Mouse (Mus musculus) MEL (cell line): ENCODE data around the gene Cd164l2. TPM values are rescaled to one million over a fixed set of nuclear protein-coding genes. Genes with fewer than 3 reads are reported as not detected.

Experiments used
- DNase-seq: peaks from one replicate; pipeline ENCODE4 v3.0.0; 2011; ENCODE audit warnings: low read depth, low spot score
- H3K27ac ChIP-seq: 2 replicates; pipeline ENCODE4 v1.5.1; 2012; ENCODE audit warnings: low read depth, mild to moderate bottlenecking, control low read depth, low read length, moderate library complexity; ENCODE audit not compliant: control insufficient read depth
- H3K27me3 ChIP-seq, 2 experiments: fragments of 150-350 bp in 1 of 2; sonication (generic) in 1 of 2; 2 replicates each; pipeline ENCODE4 v1.6.1; 2012; ENCODE audit warnings: low read length in 2 of 2, mild to moderate bottlenecking in 2 of 2, improper control_type of control experiment in 1 of 2, moderate library complexity in 1 of 2; ENCODE audit not compliant: insufficient read depth in 2 of 2, control insufficient read depth in 1 of 2
- H3K36me3 ChIP-seq, 2 experiments: 2 replicates each; pipeline ENCODE4 v1.6.1; 2012 to 2014; ENCODE audit warnings: low read length in 2 of 2, improper control_type of control experiment in 1 of 2, inconsistent platforms in 1 of 2, mild to moderate bottlenecking in 1 of 2; ENCODE audit not compliant: insufficient read depth in 2 of 2, control insufficient read depth in 1 of 2
- H3K4me1 ChIP-seq, 2 experiments: fragments of 150-350 bp in 1 of 2; sonication (generic) in 1 of 2; 2 replicates each; pipeline ENCODE4 v1.6.1; 2012; ENCODE audit warnings: low read length in 2 of 2, improper control_type of control experiment in 1 of 2, mild to moderate bottlenecking in 1 of 2; ENCODE audit not compliant: insufficient read depth in 2 of 2, control insufficient read depth in 1 of 2
- H3K4me3 ChIP-seq, 2 experiments: fragments of 150-350 bp in 1 of 2; sonication (generic) in 1 of 2; 2 replicates each; pipeline ENCODE4 v1.5.1; 2012; ENCODE audit warnings: low read depth in 2 of 2, low read length in 2 of 2, mild to moderate bottlenecking in 2 of 2, moderate library complexity in 2 of 2, control low read depth in 1 of 2, improper control_type of control experiment in 1 of 2; ENCODE audit not compliant: control insufficient read depth in 1 of 2, insufficient read depth in 1 of 2
- H3K79me2 ChIP-seq: 2 replicates; pipeline ENCODE4 v1.6.1; 2012; ENCODE audit warnings: mild to moderate bottlenecking, low read length, moderate library complexity; ENCODE audit not compliant: control insufficient read depth, poor library complexity, insufficient read depth
- H3K9ac ChIP-seq: 2 replicates; pipeline ENCODE4 v1.6.1; 2012; ENCODE audit warnings: low read depth, mild to moderate bottlenecking, control low read depth, low read length, moderate library complexity; ENCODE audit not compliant: control insufficient read depth, poor library complexity, severe bottlenecking
- H3K9me3 ChIP-seq: fragments of 150-350 bp; sonication (generic); replicated peaks from 2 replicates; pipeline ENCODE4 v1.6.1; 2012; ENCODE audit warnings: mild to moderate bottlenecking, low read length, improper control_type of control experiment, moderate library complexity; ENCODE audit not compliant: insufficient read depth
- CHD1 ChIP-seq: IDR thresholded peaks from 2 replicates; pipeline ENCODE4 v1.6.1; 2012; ENCODE audit warnings: low read depth, mild to moderate bottlenecking, inconsistent platforms, low read length, improper control_type of control experiment
- CHD2 ChIP-seq: IDR thresholded peaks from 2 replicates; pipeline ENCODE4 v1.6.1; 2011; ENCODE audit warnings: low read length, improper control_type of control experiment
- CTCF ChIP-seq, 3 experiments: IDR thresholded peaks in 2 of 3; conservative IDR thresholded peaks in 1 of 3; 2 replicates each; pipeline ENCODE4 v1.5.1; 2011 to 2012; ENCODE audit warnings: low read length in 3 of 3, low read depth in 2 of 3, mild to moderate bottlenecking in 2 of 3, improper control_type of control experiment in 1 of 3, inconsistent platforms in 1 of 3, mixed read lengths in 1 of 3, moderate library complexity in 1 of 3; ENCODE audit not compliant: control insufficient read depth in 1 of 3, insufficient read depth in 1 of 3, poor library complexity in 1 of 3, severe bottlenecking in 1 of 3
- EP300 ChIP-seq, 2 experiments: IDR thresholded peaks; 2 replicates each; pipeline ENCODE4 v1.6.1; 2011; ENCODE audit warnings: improper control_type of control experiment in 2 of 2, low read length in 2 of 2, low read depth in 1 of 2, mild to moderate bottlenecking in 1 of 2
- ETS1 ChIP-seq: IDR thresholded peaks from 2 replicates; pipeline ENCODE4 v1.6.1; 2012; ENCODE audit warnings: low read depth, mild to moderate bottlenecking, inconsistent platforms, low read length, improper control_type of control experiment, moderate library complexity
- GABPA ChIP-seq: IDR thresholded peaks from 2 replicates; pipeline ENCODE4 v1.6.1; 2012; ENCODE audit warnings: low read depth, mild to moderate bottlenecking, inconsistent platforms, low read length, improper control_type of control experiment, moderate library complexity
- GATA1 ChIP-seq: IDR thresholded peaks from 2 replicates; pipeline ENCODE4 v1.6.1; 2011; ENCODE audit warnings: low read depth, low read length, improper control_type of control experiment
- JUND ChIP-seq: IDR thresholded peaks from 2 replicates; pipeline ENCODE4 v1.6.1; 2011; ENCODE audit warnings: low read depth, mild to moderate bottlenecking, improper control_type of control experiment, low read length
- KAT2A ChIP-seq: conservative IDR thresholded peaks from 2 replicates; pipeline ENCODE4 v1.6.1; 2012; ENCODE audit warnings: low read depth, low read length, improper control_type of control experiment, inconsistent platforms
- MAFK ChIP-seq: IDR thresholded peaks from 2 replicates; pipeline ENCODE4 v1.6.1; 2011; ENCODE audit warnings: low read depth, mild to moderate bottlenecking, low read length, improper control_type of control experiment, borderline replicate concordance
- MAX ChIP-seq: IDR thresholded peaks from 2 replicates; pipeline ENCODE4 v1.6.1; 2011; ENCODE audit warnings: low read length, improper control_type of control experiment
- MEF2A ChIP-seq: IDR thresholded peaks from 2 replicates; pipeline ENCODE4 v1.6.1; 2014; ENCODE audit warnings: low read depth, mild to moderate bottlenecking, inconsistent platforms, low read length, improper control_type of control experiment; ENCODE audit not compliant: poor library complexity, insufficient replicate concordance, severe bottlenecking; ENCODE audit errors: extremely low read depth
- MXI1 ChIP-seq: IDR thresholded peaks from 2 replicates; pipeline ENCODE4 v1.6.1; 2011; ENCODE audit warnings: mild to moderate bottlenecking, low read depth, low read length, improper control_type of control experiment
- MYB ChIP-seq: IDR thresholded peaks from 2 replicates; pipeline ENCODE4 v1.6.1; 2011; ENCODE audit warnings: mild to moderate bottlenecking, low read depth, low read length, improper control_type of control experiment
- MYC ChIP-seq: IDR thresholded peaks from 2 replicates; pipeline ENCODE4 v1.6.1; 2011; ENCODE audit warnings: low read depth, mild to moderate bottlenecking, low read length, improper control_type of control experiment, moderate library complexity
- NRF1 ChIP-seq: IDR thresholded peaks from 2 replicates; pipeline ENCODE4 v1.6.1; 2014; ENCODE audit warnings: low read depth, mild to moderate bottlenecking, inconsistent platforms, low read length, improper control_type of control experiment, moderate library complexity; ENCODE audit not compliant: poor library complexity, insufficient read depth, severe bottlenecking
- POLR2A ChIP-seq, 2 experiments: IDR thresholded peaks; 2 replicates each; pipeline ENCODE4 v1.6.1; 2011 to 2012; ENCODE audit warnings: low read length in 2 of 2, mild to moderate bottlenecking in 2 of 2, control low read depth in 1 of 2, improper control_type of control experiment in 1 of 2, low read depth in 1 of 2, moderate library complexity in 1 of 2; ENCODE audit not compliant: control insufficient read depth in 1 of 2, insufficient read depth in 1 of 2, poor library complexity in 1 of 2
- RCOR1 ChIP-seq: IDR thresholded peaks from 2 replicates; pipeline ENCODE4 v1.6.1; 2012; ENCODE audit warnings: low read depth, mild to moderate bottlenecking, inconsistent platforms, low read length, improper control_type of control experiment
- SIN3A ChIP-seq: IDR thresholded peaks from 2 replicates; pipeline ENCODE4 v1.6.1; 2012; ENCODE audit warnings: low read length, improper control_type of control experiment, inconsistent platforms
- SMC3 ChIP-seq: IDR thresholded peaks from 2 replicates; pipeline ENCODE4 v1.6.1; 2011; ENCODE audit warnings: low read depth, low read length, improper control_type of control experiment
- TCF12 ChIP-seq: IDR thresholded peaks from 2 replicates; pipeline ENCODE4 v1.6.1; 2014; ENCODE audit warnings: low read depth, mild to moderate bottlenecking, inconsistent platforms, low read length, improper control_type of control experiment, moderate library complexity
- UBTF ChIP-seq: IDR thresholded peaks from 2 replicates; pipeline ENCODE4 v1.6.1; 2012; ENCODE audit warnings: low read depth, mild to moderate bottlenecking, inconsistent platforms, low read length, improper control_type of control experiment, moderate library complexity, borderline replicate concordance; ENCODE audit not compliant: insufficient read depth
- USF1 ChIP-seq: IDR thresholded peaks from 2 replicates; pipeline ENCODE4 v1.6.1; 2014; ENCODE audit warnings: low read depth, mild to moderate bottlenecking, inconsistent platforms, low read length, improper control_type of control experiment, moderate library complexity
- ZC3H11A ChIP-seq: IDR thresholded peaks from 2 replicates; pipeline ENCODE4 v1.6.1; 2012; ENCODE audit warnings: low read depth, mild to moderate bottlenecking, inconsistent platforms, low read length, improper control_type of control experiment
- ZNF384 ChIP-seq: IDR thresholded peaks from 2 replicates; pipeline ENCODE4 v1.6.1; 2012; ENCODE audit warnings: low read depth, mild to moderate bottlenecking, inconsistent platforms, low read length, improper control_type of control experiment
- polyA plus RNA-seq, 2 experiments: library from polyadenylated mRNA; stranded (reverse) in 1 of 2; unstranded in 1 of 2; fragments of >175 nt in 1 of 2; fragments of >200 nt in 1 of 2; gene quantifications; 2 replicates each; pipeline versions ENCODE4 v1.2.1 to v1.2.4; 2012; ENCODE audit warnings: low replicate concordance in 2 of 2, low read depth in 1 of 2; ENCODE audit not compliant: insufficient read length in 2 of 2, insufficient read depth in 1 of 2, missing spikeins in 1 of 2
- total RNA-seq: library from RNA; depleted of rRNA; stranded (reverse); fragments of 300-350 nt; gene quantifications from 2 replicates; pipeline ENCODE4 v1.2.3, GENCODE M21; 2012

Gene Cd164l2
- total and polyA plus RNA-seq, 3 experiments = not detected

DNA sequence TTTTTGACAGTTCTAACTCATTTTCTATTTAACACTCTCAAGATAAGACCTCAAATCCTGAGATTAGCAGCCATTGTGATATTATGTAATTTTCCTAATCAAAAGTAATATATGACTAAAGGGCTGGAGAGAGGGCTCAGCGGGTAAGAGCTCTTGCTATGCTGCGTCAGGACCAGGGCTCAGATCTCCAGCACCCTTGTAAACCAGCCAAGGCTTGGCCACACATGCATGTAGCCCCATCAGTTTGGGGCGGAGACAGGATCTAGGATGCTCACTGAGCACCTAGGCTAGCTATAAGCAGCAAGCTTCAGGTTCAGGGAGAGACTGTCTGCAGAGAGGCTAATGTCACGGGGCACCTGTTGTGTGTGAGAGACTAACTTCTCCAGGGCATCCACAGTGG is 39.5 kb upstream of the Cd164l2 start:
- Histone ChIP-seq H3K27me3 (no peaks in the 10 kb centered on the region), H3K4me3 (no peak overlapping the region), H3K36me3 (peaks cover 0 to 16% of the 10 kb centered on the region in 2 experiments; a peak in 2 of 4 replicates), H3K9me3 (no peaks in the 10 kb centered on the region), H3K79me2 (peaks cover 22% of the 10 kb centered on the region), H3K9ac (no peak overlapping the region), H3K4me1 (peaks cover 6 to 13% of the 10 kb centered on the region in 2 experiments), H3K27ac (no peak overlapping the region)
- DNase-seq = no peak
- TF ChIP-seq CTCF (IDR thresholded peaks at IDR 0.05 in 2 of 3, conservative IDR thresholded peaks at IDR 0.05 in 1 of 3; ENCODE audit: control insufficient read depth in 1 of 3, insufficient read depth in 1 of 3, low read depth in 2 of 3, low read length in 3 of 3, poor library complexity in 1 of 3, severe bottlenecking in 1 of 3) = no peak
- no peak for TF ChIP-seq POLR2A (IDR thresholded peaks at IDR 0.05; ENCODE audit: control insufficient read depth in 1 of 2, insufficient read depth in 1 of 2, low read depth in 1 of 2, low read length in 2 of 2, poor library complexity in 1 of 2)
- TF ChIP-seq NRF1 = no peak
- TF ChIP-seq GABPA = no peak
- no peak for TF ChIP-seq EP300 (IDR thresholded peaks at IDR 0.05; ENCODE audit: low read depth in 1 of 2, low read length in 2 of 2)
- TF ChIP-seq MYB = no peak
- no peak for TF ChIP-seq UBTF

DNA sequence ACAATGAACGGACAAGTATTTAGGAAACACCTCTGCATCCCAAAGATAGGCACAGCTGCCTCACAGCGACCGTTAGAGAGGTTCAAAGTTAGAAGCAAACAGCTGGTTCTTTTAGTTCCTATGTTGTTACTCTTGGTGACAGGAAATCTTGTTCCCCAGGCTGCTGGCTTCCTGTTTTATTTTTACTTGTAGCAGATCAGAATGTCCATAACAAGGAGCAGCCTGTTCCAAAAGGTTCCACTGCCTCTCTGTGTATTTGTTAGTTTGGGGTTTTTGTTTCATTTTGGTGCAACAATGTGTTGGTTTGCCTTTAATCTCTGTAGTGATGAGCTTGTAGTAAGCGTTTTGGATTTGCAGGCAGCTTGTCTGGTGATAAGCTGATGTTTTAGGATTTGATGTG is 37.6 kb upstream of the Cd164l2 start:
- Histone ChIP-seq H3K27me3 (no peaks in the 10 kb centered on the region), H3K9ac (no peak overlapping the region), H3K79me2 (peaks cover 20% of the 10 kb centered on the region), H3K4me1 (peaks cover 6 to 17% of the 10 kb centered on the region in 2 experiments; a peak in 3 of 4 replicates), H3K27ac (no peak overlapping the region), H3K9me3 (no peaks in the 10 kb centered on the region), H3K36me3 (peaks cover 0 to 16% of the 10 kb centered on the region in 2 experiments; a peak in 2 of 4 replicates), H3K4me3 (no peak overlapping the region)
- peak; percentile 20 for DNase-seq
- TF ChIP-seq MYB = no peak
- TF ChIP-seq ETS1 = no peak
- no peak for TF ChIP-seq KAT2A
- TF ChIP-seq SMC3 = no peak
- TF ChIP-seq MXI1 = no peak
- TF ChIP-seq ZNF384 = no peak
- TF ChIP-seq MEF2A = no peak

DNA sequence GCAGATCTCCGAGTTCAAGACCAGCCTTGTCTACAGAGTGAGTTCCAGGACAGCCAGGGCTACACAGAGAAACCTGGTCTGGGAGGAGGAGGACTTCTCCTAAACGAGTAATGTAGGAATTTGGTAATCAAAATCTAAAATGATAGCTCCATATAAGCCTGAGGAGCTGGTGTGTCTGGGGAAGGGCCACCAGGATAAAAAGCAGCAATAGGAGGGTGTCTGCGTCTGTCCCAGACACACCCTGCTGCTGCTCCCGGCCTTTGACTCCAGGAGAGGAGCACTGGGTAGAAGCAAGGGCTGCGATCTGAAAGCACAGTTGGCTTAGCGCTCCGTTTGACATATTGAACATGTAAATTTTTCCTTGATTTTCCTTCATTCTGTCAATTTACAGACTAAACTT is 36.7 kb upstream of the Cd164l2 start:
- Histone ChIP-seq H3K79me2 (peaks cover 20% of the 10 kb centered on the region), H3K4me3 (no peak overlapping the region), H3K4me1 (peaks cover 4 to 12% of the 10 kb centered on the region in 2 experiments; a peak in 3 of 4 replicates), H3K27ac (no peak overlapping the region), H3K9ac (no peak overlapping the region), H3K9me3 (no peaks in the 10 kb centered on the region), H3K27me3 (no peaks in the 10 kb centered on the region), H3K36me3 (peaks cover 0 to 12% of the 10 kb centered on the region in 2 experiments; a peak in 2 of 4 replicates)
- DNase-seq = no peak
- TF ChIP-seq GATA1 (no peak), ZC3H11A (no peak), ETS1 (no peak), MAX (no peak), MAFK (no peak), RCOR1 (no peak), KAT2A (no peak), CHD2 (no peak), MYC (no peak), CHD1 (no peak), EP300 (IDR thresholded peaks at IDR 0.05; ENCODE audit: low read depth in 1 of 2, low read length in 2 of 2) (no peak), MXI1 (no peak), JUND (no peak), SMC3 (no peak), UBTF (no peak), TCF12 (no peak), SIN3A (no peak), USF1 (no peak), NRF1 (no peak)
